In the genomic region with DNA sequence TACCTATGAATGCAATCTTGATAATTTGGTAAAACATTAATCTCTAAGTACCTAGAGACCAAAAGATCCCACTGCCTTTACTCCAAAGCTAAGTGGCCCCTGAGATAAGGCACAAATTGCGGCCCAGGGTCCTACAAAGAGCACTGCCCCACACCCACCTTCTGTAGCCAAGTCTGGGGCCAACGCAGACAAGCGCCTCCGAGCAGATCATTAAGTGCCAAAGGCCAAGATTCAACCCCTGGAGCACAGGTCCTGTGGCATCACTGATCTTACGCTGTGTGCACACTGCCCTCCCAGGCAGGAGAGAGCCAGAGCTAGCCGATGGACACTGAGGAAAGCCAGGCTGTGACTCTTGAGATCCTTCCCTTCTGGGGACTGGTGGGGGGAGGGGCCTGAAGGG, we compare ENCODE assay signal across 26 mouse cellular contexts. TPM values are rescaled to one million over a fixed set of nuclear protein-coding genes. Genes with fewer than 3 reads are reported as not detected.
DNase-seq lines count a peak whose midpoint lies in the region; ATAC-seq and TF ChIP-seq lines count a peak whose summit lies in the region.
"Had no signal": no experiment of that assay in that cellular context is flagged by ENCODE, and none has a peak within 500 bp of the region (broad histone marks: within the 10 kb centered on the region; RNA-seq: fewer than 3 reads in every experiment).

No protein-coding gene starts in this region.

- H3K9ac ChIP-seq in kidney, postnatal 0 days (ENCODE audit: low read depth, low read length): no peak overlapping the region
- H3K9ac ChIP-seq in embryonic facial prominence, embryonic 12.5 days: no peak overlapping the region
- no peak overlapping the region for H3K9ac ChIP-seq in stomach, embryonic 14.5 days (replicated peaks; ENCODE audit: low read depth, low read length)
- no peak overlapping the region for H3K9ac ChIP-seq in midbrain, embryonic 16.5 days (ENCODE audit: low read depth, low read length)
- H3K9ac ChIP-seq: embryonic facial prominence, embryonic 15.5 days; hindbrain, embryonic 14.5 days; kidney, embryonic 15.5 days; liver, embryonic 15.5 days; neural tube, embryonic 12.5 days had no signal

- 40% methylated on average over 6 of the region's 6 CpGs for WGBS in heart, embryonic 10.5 days
- 61% methylated on average over 6 of the region's 6 CpGs for WGBS in kidney, postnatal 0 days
- 65% methylated on average over 6 of the region's 6 CpGs for WGBS in embryonic facial prominence, embryonic 12.5 days
- 51% methylated on average over 6 of the region's 6 CpGs for WGBS in stomach, embryonic 14.5 days
- WGBS in midbrain, embryonic 16.5 days: 80% methylated on average over 6 of the region's 6 CpGs

- no peak overlapping the region for H3K4me2 ChIP-seq in kidney, postnatal 0 days (ENCODE audit: low read length)
- no peak overlapping the region for H3K4me2 ChIP-seq in embryonic facial prominence, embryonic 12.5 days (replicated peaks)
- no peak overlapping the region for H3K4me2 ChIP-seq in stomach, embryonic 14.5 days (replicated peaks; ENCODE audit: low read depth, low read length)
- H3K4me2 ChIP-seq in midbrain, embryonic 16.5 days (ENCODE audit: low read length): no peak overlapping the region
- H3K4me2 ChIP-seq: embryonic facial prominence, embryonic 15.5 days; hindbrain, embryonic 14.5 days; kidney, embryonic 15.5 days; liver, embryonic 15.5 days; neural tube, embryonic 12.5 days had no signal

- H3K4me1 ChIP-seq in heart, embryonic 10.5 days: peaks cover 67% of the 10 kb centered on the region
- peaks cover 16% of the 10 kb centered on the region; the same call in 1 of the 2 replicates for H3K4me1 ChIP-seq in kidney, postnatal 0 days (replicated peaks; ENCODE audit: insufficient read depth, low read length)
- H3K4me1 ChIP-seq in embryonic facial prominence, embryonic 12.5 days: peaks cover 45% of the 10 kb centered on the region
- H3K4me1 ChIP-seq in stomach, embryonic 14.5 days (ENCODE audit: control insufficient read depth, insufficient read depth, low read length): peaks cover 41% of the 10 kb centered on the region
- peaks cover 2% of the 10 kb centered on the region; the same call in 1 of the 2 replicates for H3K4me1 ChIP-seq in midbrain, embryonic 16.5 days (ENCODE audit: control insufficient read depth, insufficient read depth, low read length)
- H3K4me1 ChIP-seq: liver, embryonic 15.5 days; megakaryocyte, embryonic 14.5 days had no signal

- intact Hi-C loops in heart, postnatal 36 days (cut with DNase I): no loop called here

- TF ChIP-seq CTCF in kidney, postnatal 0 days (IDR thresholded peaks at IDR 0.05; ENCODE audit: low read depth): no peak

- H3K4me3 ChIP-seq in heart, embryonic 10.5 days: peak overlapping the region; percentile 16; the same call in 1 of the 2 replicates
- H3K4me3 ChIP-seq in kidney, postnatal 0 days (replicated peaks; ENCODE audit: low read depth, low read length): no peak overlapping the region
- no peak overlapping the region for H3K4me3 ChIP-seq in embryonic facial prominence, embryonic 12.5 days
- no peak overlapping the region for H3K4me3 ChIP-seq in stomach, embryonic 14.5 days (ENCODE audit: low read depth, low read length)
- H3K4me3 ChIP-seq in midbrain, embryonic 16.5 days (ENCODE audit: low read depth, low read length): no peak overlapping the region
- H3K4me3 ChIP-seq: embryonic facial prominence, embryonic 15.5 days; kidney, embryonic 15.5 days; liver, embryonic 15.5 days; megakaryocyte, embryonic 14.5 days; neural tube, embryonic 12.5 days had no signal

- ATAC-seq in kidney, postnatal 0 days (replicated peaks; ENCODE audit: low FRiP score, low read depth): 0 out of 2 replicates have a peak, but pooled peaks have one; percentile 33
- no peak for ATAC-seq in embryonic facial prominence, embryonic 12.5 days (ENCODE audit: insufficient number of reproducible peaks, insufficient read depth, low FRiP score, low TSS enrichment)
- peak; percentile 43 for ATAC-seq in stomach, embryonic 14.5 days (ENCODE audit: insufficient number of reproducible peaks, insufficient read depth, low FRiP score, low read depth)
- ATAC-seq in midbrain, embryonic 16.5 days: no peak
- ATAC-seq: forebrain, embryonic 16.5 days had no signal

- H3K27me3 ChIP-seq in heart, embryonic 10.5 days (ENCODE audit: insufficient read depth, poor library complexity, severe bottlenecking): no peaks in the 10 kb centered on the region
- H3K27me3 ChIP-seq in kidney, postnatal 0 days (ENCODE audit: insufficient read depth, low read length): no peaks in the 10 kb centered on the region
- H3K27me3 ChIP-seq in embryonic facial prominence, embryonic 12.5 days: no peaks in the 10 kb centered on the region
- H3K27me3 ChIP-seq in stomach, embryonic 14.5 days (ENCODE audit: control insufficient read depth, insufficient read depth, low read length): no peaks in the 10 kb centered on the region
- H3K27me3 ChIP-seq in midbrain, embryonic 16.5 days (ENCODE audit: control insufficient read depth, insufficient read depth, low read depth, low read length): no peaks in the 10 kb centered on the region
- H3K27me3 ChIP-seq: embryonic facial prominence, embryonic 15.5 days; kidney, embryonic 15.5 days; liver, embryonic 15.5 days; neural tube, embryonic 12.5 days had no signal

- peak overlapping the region; percentile 74; the same call in 1 of the 2 replicates for H3K27ac ChIP-seq in heart, embryonic 10.5 days
- no peak overlapping the region for H3K27ac ChIP-seq in kidney, postnatal 0 days
- peak overlapping the region; percentile 9; the same call in 1 of the 2 replicates for H3K27ac ChIP-seq in embryonic facial prominence, embryonic 12.5 days
- no peak overlapping the region; the same call in 1 of the 2 replicates for H3K27ac ChIP-seq in stomach, embryonic 14.5 days (ENCODE audit: low read length)
- no peak overlapping the region for H3K27ac ChIP-seq in midbrain, embryonic 16.5 days (ENCODE audit: low read length)
- H3K27ac ChIP-seq: embryonic facial prominence, embryonic 15.5 days; hindbrain, embryonic 14.5 days; kidney, embryonic 15.5 days; liver, embryonic 15.5 days; neural tube, embryonic 12.5 days had no signal

- no peaks in the 10 kb centered on the region for H3K9me3 ChIP-seq in heart, embryonic 10.5 days
- no peaks in the 10 kb centered on the region for H3K9me3 ChIP-seq in kidney, postnatal 0 days (replicated peaks; ENCODE audit: low read length)
- no peaks in the 10 kb centered on the region for H3K9me3 ChIP-seq in embryonic facial prominence, embryonic 12.5 days
- H3K9me3 ChIP-seq in stomach, embryonic 14.5 days (ENCODE audit: control insufficient read depth, low read depth, low read length): peaks cover 4% of the 10 kb centered on the region; the same call in 1 of the 2 replicates
- no peaks in the 10 kb centered on the region for H3K9me3 ChIP-seq in midbrain, embryonic 16.5 days (replicated peaks; ENCODE audit: control insufficient read depth, low read length, poor library complexity, severe bottlenecking)
- H3K9me3 ChIP-seq: embryonic facial prominence, embryonic 15.5 days; kidney, embryonic 15.5 days; liver, embryonic 15.5 days; neural tube, embryonic 12.5 days had no signal

- DNase-seq in heart, embryonic 10.5 days (ENCODE audit: low spot score): no peak
- DNase-seq in heart, postnatal 36 days: no peak
- no peak for DNase-seq in kidney, postnatal 0 days (ENCODE audit: low spot score)
- no peak for DNase-seq in kidney, postnatal 10 days
- no peak for DNase-seq in urinary bladder, postnatal 25 days (ENCODE audit: low spot score)
- DNase-seq: adrenal gland, postnatal 25 days; cerebellum, adult 8-10 months; cerebellum, postnatal 36 days; embryo, embryonic 11 days; gastrocnemius, postnatal 14 days; kidney, adult 11 months; layer of hippocampus, adult 9-11 months; lung, postnatal 36 days; midbrain, embryonic 14.5 days; right cerebral cortex, postnatal 14 days; thymus, adult 2 months had no signal

- peaks cover 7% of the 10 kb centered on the region for H3K36me3 ChIP-seq in heart, embryonic 10.5 days
- H3K36me3 ChIP-seq in kidney, postnatal 0 days (ENCODE audit: insufficient read depth, low read length): no peaks in the 10 kb centered on the region
- no peaks in the 10 kb centered on the region for H3K36me3 ChIP-seq in embryonic facial prominence, embryonic 12.5 days
- no peaks in the 10 kb centered on the region for H3K36me3 ChIP-seq in stomach, embryonic 14.5 days (ENCODE audit: control insufficient read depth, insufficient read depth, low read length)
- no peaks in the 10 kb centered on the region for H3K36me3 ChIP-seq in midbrain, embryonic 16.5 days (ENCODE audit: control insufficient read depth, insufficient read depth, low read length)
- H3K36me3 ChIP-seq: kidney, embryonic 15.5 days; liver, embryonic 15.5 days; neural tube, embryonic 12.5 days had no signal

RNA-seq across cellular contexts. Expression of gene Ror2, which starts 38.7 kb away (rescaled TPM):
- 25.8 and 27.8 TPM in 2 replicates for polyA plus RNA-seq in heart, embryonic 10.5 days (2016; fragmentation: Nextera tagmentation; extraction: Ambion mirVana)
- total RNA-seq in heart, postnatal 36 days (2021): 1 to 10 TPM; 1.3 to 1.9 TPM
- 6.3 and 7.4 TPM in 2 replicates for polyA plus RNA-seq in kidney, postnatal 0 days (2015; fragmentation: Nextera tagmentation; extraction: Ambion mirVana)
- polyA plus RNA-seq in embryonic facial prominence, embryonic 12.5 days (2016; fragmentation: Nextera tagmentation; extraction: Ambion mirVana): 42.0 and 42.1 TPM in 2 replicates
- 13.9 and 14.0 TPM in 2 replicates for polyA plus RNA-seq in stomach, embryonic 14.5 days (2014; fragmentation: Nextera tagmentation; extraction: Ambion mirVana)
- polyA plus RNA-seq in midbrain, embryonic 16.5 days (2015; fragmentation: Nextera tagmentation; extraction: Ambion mirVana): 2.0 and 2.4 TPM in 2 replicates

Comparison
In these comparisons a context has a peak if more than half of its experiments do, and no peak if none do; other contexts are left out.
1. H3K27ac ChIP-seq: peak in heart, embryonic 10.5 days (single experiment) and embryonic facial prominence, embryonic 12.5 days (single experiment); none in kidney, postnatal 0 days (single experiment), stomach, embryonic 14.5 days (single experiment) and midbrain, embryonic 16.5 days (single experiment).
2. ATAC-seq: peak in kidney, postnatal 0 days (single experiment) and stomach, embryonic 14.5 days (single experiment); none in embryonic facial prominence, embryonic 12.5 days (single experiment) and midbrain, embryonic 16.5 days (single experiment).